Mouse (Mus musculus): ENCODE data around the gene Spsb4. TPM values are rescaled to one million over a fixed set of nuclear protein-coding genes. Genes with fewer than 3 reads are reported as not detected.

Gene Spsb4
- 0.73 TPM for polyA plus RNA-seq (2014; fragmentation: Illumina TruSeq; extraction: RNeasy Lipid Tissue Mini Kit (QIAGEN cat#74804); ENCODE audit: low read depth, low replicate concordance)

DNA sequence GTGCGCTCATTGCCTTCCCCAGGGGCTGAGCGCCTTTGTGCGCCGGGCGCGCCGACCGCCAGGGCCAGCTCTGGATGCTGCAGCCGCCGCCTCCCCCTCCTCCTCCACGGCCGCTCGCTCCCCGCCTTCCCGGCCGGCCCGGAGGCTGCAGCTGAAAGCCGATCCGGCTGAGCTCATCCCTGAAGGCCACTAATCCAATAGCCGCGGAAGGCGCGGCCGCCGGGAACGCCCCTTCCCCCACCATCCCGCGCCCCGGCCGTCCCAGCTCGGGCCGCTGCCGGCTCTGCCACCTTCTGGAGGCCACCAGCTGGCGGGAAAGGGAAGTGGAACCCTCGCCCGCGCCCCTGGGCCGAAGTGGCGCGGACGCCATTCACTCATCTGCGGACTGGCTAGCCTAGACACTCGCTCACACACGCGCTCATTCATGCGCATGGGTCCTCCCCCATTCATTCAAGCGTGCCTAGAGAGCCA lies at the start of gene Spsb4:
TSS of gene Spsb4 (minus strand) at position 167 of the 471 bp plus-strand sequence.

Other genes starting within 250 kb of the Spsb4 start
- gene Pxylp1, start 126.2 kb downstream of the Spsb4 start, polyA plus RNA-seq (2014; fragmentation: Illumina TruSeq; extraction: RNeasy Lipid Tissue Mini Kit (QIAGEN cat#74804); ENCODE audit: low read depth, low replicate concordance), result 3.0 TPM
- gene Slc25a36, start 92.3 kb upstream of the Spsb4 start, polyA plus RNA-seq (2014; fragmentation: Illumina TruSeq; extraction: RNeasy Lipid Tissue Mini Kit (QIAGEN cat#74804); ENCODE audit: low read depth, low replicate concordance), result 60.1 TPM